9 mouse cellular contexts compared by ENCODE assay signal in the genomic region with DNA sequence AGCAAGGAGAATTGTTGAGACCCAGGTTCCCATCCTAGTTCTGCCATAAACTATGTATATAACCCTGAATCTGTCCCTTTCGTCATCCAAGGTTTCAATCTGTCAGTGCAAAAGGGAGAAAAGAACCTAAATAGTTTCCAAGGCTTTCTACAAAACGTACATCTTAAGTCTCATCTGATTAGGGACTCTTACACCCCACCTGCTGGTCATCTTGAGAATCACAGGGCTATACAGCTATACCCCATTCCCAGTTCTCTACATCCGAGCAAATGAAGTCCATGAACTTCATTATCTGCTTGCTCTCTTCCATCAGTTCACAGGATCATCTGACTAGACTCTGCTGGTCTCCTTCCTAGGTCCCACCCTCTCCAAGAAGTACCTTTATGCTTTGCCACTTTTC. TPM values are rescaled to one million over a fixed set of nuclear protein-coding genes. Genes with fewer than 3 reads are reported as not detected.
DNase-seq lines count a peak whose midpoint lies in the region; ATAC-seq lines count a peak whose summit lies in the region.
"Had no signal": no experiment of that assay in that cellular context is flagged by ENCODE, and none has a peak within 500 bp of the region (broad histone marks: within the 10 kb centered on the region; RNA-seq: fewer than 3 reads in every experiment).

No protein-coding gene starts in this region.

- peaks cover 14% of the 10 kb centered on the region for H3K36me3 ChIP-seq in neural tube, embryonic 15.5 days

- peak; percentile 6 to 42 for DNase-seq in heart, adult 18-20 months
- DNase-seq in heart, adult 11 months = no peak
- DNase-seq in right cerebral cortex, adult 18-20 months = peak; percentile 15
- no peak for DNase-seq in right cerebral cortex, postnatal 25 days
- peak; percentile 27 to 68 for DNase-seq in cerebellum, postnatal 25 days
- DNase-seq in kidney, postnatal 36 days = peak; percentile 43 to 68

- H3K4me3 ChIP-seq in neural tube, embryonic 15.5 days (replicated peaks) = no peak overlapping the region
- H3K4me3 ChIP-seq: hindbrain, embryonic 15.5 days had no signal

- 54% methylated on average over 3 of the region's 3 CpGs for WGBS in neural tube, embryonic 15.5 days

- no peaks in the 10 kb centered on the region for H3K27me3 ChIP-seq in neural tube, embryonic 15.5 days (replicated peaks)
- H3K27me3 ChIP-seq: hindbrain, embryonic 15.5 days had no signal

- H3K27ac ChIP-seq in neural tube, embryonic 15.5 days (replicated peaks) = no peak overlapping the region
- H3K27ac ChIP-seq: hindbrain, embryonic 15.5 days had no signal

- H3K4me2 ChIP-seq in neural tube, embryonic 15.5 days = no peak overlapping the region
- H3K4me2 ChIP-seq: hindbrain, embryonic 15.5 days had no signal

- peaks cover 5% of the 10 kb centered on the region for H3K4me1 ChIP-seq in neural tube, embryonic 15.5 days

- peak; percentile 48; the same call in 1 of the 2 replicates for ATAC-seq in neutrophil, adult 5-6 weeks (ENCODE audit: extremely low read depth, insufficient number of reproducible peaks, low FRiP score, poor library complexity, severe bottlenecking)
- ATAC-seq in neural tube, embryonic 15.5 days (ENCODE audit: low FRiP score) = no peak

- H3K9me3 ChIP-seq in neural tube, embryonic 15.5 days (replicated peaks) = no peaks in the 10 kb centered on the region
- H3K9me3 ChIP-seq: hindbrain, embryonic 15.5 days had no signal

- H3K9ac ChIP-seq in neural tube, embryonic 15.5 days (replicated peaks) = no peak overlapping the region
- H3K9ac ChIP-seq: hindbrain, embryonic 15.5 days had no signal

RNA-seq across cellular contexts. Expression of a gene that starts 6.0 kb away (rescaled TPM):
- 10 to 100 TPM; 36.6 to 37.1 TPM for total RNA-seq in heart, adult 18-20 months (2021)
- 43.1 and 47.7 TPM in 2 replicates for total RNA-seq in neutrophil, adult 5-6 weeks (2017)
- 108 and 120 TPM in 2 replicates for polyA plus RNA-seq in neural tube, embryonic 15.5 days (2015; fragmentation: Nextera tagmentation; extraction: Ambion mirVana)

Comparison
In these comparisons a context has a peak if more than half of its experiments do, and no peak if none do; other contexts are left out.
1. DNase-seq: peak in heart, adult 18-20 months (2 of 2), right cerebral cortex, adult 18-20 months (single experiment), cerebellum, postnatal 25 days (2 of 2) and kidney, postnatal 36 days (2 of 2); none in heart, adult 11 months (single experiment) and right cerebral cortex, postnatal 25 days (single experiment).